Mouse (Mus musculus): ENCODE data around the gene Wwox. TPM values are rescaled to one million over a fixed set of nuclear protein-coding genes. Genes with fewer than 3 reads are reported as not detected.

The Wwox gene
- polyA plus RNA-seq, 1 experiment: 11.6 TPM

DNA sequence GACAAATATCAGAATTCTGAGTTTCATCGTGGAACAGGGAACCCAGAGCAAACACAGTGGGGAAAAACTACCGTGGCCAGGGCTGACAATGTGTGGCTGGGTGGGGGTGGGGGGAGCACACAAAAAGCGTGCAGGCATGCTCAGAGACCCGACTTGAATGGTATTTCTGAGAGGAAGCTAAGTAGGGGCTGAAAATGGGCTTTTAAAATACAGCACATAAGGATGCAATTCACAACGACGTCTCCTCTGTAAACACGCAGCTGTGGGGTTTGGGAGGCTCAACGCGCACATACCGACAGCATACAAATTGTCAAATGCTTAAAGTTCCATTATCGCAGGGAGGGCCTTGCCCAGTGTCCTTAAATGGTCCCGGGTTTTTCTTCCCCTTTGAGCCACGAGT is 783.1 kb downstream of the Wwox start:
- DNase-seq (ENCODE audit: low read depth): no peak

DNA sequence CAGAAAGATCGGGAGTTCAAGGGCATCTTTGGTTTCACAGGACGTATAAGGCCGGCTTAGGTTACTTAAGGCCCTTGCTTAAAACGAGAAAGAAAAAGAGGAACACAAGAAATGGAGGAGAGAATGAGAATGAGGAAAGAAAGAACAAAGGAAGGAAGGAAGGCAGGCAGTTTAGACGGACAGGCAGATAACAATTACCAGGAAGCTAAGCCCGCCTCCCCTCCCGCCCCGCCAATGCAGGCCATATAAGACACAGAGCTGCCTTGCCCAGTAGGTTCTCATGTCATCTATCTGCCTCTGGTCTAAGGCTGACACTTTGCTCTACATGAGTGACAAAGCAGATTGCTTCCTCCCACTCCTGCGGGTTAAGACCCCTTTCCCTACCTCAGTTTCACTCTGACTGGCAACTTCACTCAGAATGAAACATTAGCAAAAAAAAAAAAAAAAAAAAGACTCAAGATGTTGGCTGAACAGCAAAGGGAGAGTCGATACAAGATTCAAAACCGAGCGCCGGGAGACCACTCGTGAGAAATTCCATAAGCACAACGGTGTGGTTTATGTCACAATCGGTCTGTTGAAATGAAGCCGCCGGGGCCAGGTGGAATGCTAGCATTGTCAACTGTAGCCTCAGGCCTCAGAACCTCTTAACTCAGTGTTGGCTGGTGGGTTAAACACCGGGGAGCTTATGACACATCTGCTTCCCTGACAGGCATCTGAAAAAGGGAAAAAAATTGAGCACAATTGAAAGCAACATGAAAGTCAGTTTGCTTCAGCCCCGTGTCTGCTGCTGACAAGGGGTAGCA is 787.5 kb downstream of the Wwox start:
- no peak for DNase-seq (ENCODE audit: low read depth)

DNA sequence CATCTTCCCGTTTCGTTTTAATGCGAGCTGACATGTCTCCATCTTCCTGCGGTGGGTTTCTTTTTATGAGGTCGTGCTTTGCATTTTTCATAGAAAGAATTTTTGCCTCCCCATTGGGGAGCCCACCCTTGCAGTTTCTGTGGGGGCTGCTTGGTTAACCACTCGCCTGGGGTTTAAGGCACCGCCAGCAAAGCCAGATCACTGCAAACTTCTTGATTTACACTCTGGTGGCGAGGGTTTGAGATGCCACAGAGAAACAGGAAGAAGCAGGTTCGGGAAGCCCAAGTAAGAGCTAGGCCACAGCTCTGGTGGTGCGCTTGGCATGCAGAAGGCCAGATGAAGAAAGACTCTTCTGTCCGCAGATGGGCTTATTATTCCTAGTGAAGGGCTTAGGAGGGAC is 789.4 kb downstream of the Wwox start:
- DNase-seq (ENCODE audit: low read depth): no peak

DNA sequence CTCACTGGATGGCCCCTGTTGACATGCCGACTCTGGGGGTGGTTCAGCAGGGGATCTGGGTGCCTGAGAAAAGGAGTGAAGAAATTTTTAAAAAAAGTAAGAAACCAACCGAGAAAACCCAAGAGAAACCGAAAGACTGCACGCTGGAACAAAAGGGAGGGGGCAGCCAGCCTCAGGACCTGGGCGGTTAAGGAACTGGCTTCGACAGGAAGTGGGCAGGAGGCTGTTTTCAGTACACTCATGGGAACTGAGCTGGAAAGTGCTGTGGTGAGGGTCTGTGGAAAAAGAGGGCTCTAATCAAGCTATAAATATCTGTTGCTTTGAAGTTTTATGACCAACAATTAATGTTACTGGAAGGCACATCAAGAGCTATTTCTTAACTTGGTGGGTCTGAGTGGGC is 794.6 kb downstream of the Wwox start:
- no peak for DNase-seq (ENCODE audit: low read depth)

DNA sequence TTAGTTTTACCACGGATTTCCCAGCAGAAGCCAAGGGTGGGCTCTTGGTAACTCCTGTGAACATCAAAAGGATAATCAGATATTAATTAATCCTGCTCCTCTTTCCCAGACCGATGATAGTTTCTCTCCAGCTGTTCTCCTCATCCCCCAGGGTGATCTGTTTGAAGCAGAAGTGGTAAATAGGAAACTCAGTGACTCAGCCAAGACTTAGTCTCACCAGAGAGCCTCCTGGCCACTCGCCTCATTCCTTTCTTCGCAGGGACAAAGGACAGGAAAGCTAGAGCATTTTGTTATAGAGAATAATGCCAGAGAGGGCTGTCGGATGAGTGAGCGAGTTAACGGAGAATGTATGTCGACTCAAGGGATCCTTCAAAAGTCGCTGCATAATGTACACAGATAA is 798.1 kb downstream of the Wwox start:
- no peak for DNase-seq (ENCODE audit: low read depth)

DNA sequence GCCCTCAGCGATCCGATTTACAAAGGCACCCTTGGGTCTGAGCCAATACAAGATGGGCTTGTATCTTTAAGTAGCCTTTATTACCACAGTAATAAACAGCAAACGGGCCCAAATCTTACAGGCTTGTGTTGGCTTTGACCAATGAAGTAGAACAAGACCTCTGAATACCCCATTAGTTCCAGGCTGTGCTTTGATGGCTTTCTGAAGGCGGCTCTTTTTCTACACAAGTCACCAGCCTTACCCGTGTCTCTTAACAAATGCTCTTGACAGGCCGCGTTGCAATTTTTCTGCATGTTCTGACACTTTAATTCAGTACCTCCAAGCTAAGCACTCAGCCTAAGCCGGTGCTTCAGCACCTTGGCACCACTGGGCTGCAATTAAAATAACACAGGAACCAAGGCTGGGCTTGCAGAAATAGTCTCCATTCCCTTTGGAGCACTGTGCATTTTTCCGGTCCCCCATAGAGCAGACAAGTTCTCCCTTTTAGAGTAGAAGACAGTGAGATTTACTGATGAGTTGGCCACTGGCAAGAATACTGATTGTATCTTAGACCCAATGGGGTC is 804.1 kb downstream of the Wwox start:
- DNase-seq (ENCODE audit: low read depth): no peak

DNA sequence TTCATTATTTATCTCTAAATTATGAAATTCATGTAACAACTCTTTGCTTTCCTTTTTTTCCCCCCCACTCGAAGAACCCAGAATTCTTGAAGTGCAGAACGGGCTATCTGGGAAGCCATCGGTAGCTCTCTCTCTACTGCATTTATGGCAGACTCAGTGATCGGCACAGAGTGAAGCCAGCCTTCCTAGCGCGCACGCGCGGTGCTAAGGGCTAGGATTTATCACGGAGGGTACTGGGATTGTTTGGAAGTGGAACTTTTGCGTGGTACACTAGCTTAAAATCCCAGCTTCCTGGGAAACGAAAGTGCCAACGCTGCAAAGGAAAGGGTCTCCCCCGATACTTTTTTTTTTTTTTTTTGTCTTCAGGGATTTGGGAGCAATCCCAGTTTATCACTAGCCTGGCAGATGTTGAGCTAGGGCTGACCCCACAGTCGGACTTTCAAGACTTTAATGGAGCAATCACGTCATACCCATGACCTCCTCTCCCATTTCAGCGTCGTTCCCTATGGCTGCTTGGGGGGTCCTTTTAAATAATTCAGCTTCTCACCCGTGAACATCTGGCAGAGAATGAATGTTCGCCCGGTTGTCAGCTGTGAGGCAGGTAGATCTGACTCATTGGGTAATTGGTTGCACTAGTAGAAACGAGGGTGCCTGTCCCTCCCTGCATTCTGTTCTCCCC is 810.4 kb downstream of the Wwox start:
- no peak for DNase-seq (ENCODE audit: low read depth)

DNA sequence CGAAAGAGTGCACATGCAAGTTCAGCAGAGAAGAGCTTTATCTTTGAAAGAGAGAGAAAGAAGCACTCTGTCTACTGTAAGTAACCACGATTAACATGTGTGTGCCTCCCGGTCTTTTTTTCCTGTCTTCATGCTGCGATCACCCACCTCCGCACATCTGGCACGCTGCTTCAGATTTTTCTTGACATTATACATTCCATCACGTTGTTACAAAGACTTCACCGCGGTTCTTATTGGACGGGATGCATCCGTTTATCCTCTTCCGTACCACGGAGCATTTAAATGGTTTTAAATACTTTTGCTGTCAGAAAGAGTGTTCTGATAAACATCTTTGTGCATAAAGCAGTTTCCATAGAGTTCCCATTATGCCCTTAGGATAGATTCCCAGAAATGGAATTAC is 816.1 kb downstream of the Wwox start:
- DNase-seq (ENCODE audit: low read depth): no peak

DNA sequence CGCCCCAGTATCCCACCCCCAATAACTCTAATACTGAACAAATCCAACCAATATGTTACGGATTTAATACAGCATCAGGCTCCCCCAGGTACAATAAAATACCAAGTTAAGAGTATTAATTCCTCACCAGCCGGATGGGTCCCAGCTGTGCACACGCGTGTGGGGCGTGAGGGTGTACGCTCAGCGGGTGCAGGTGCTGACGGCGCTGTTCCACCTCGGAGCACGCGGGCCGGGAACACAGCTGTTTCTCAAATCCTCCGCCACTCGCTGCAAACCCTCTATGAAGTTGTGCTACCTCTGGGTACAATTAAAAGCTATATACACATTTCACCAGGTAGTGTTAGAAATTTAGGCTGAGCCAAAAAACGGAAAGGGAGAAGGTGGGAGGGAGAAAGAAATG is 818.0 kb downstream of the Wwox start:
- DNase-seq (ENCODE audit: low read depth): no peak

DNA sequence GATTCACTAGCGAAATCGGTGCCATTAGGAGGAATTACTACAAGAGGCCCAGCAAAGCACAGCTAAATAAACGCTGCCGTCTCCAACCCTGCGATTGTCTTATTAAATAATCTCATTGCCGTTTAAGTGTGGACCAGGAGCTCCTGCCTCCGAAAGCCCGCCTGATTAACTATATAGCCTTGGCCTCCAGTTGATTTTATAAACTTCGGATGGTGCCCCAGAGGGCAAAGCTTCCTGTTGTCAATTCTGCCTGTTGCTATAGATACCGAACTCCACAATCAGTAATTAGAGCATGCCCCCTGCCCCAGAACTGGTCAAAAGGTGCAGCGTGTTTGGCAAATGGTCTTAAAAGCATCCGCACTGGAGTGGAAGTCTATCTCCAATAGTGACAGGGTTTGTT is 820.4 kb downstream of the Wwox start:
- no peak for DNase-seq (ENCODE audit: low read depth)

DNA sequence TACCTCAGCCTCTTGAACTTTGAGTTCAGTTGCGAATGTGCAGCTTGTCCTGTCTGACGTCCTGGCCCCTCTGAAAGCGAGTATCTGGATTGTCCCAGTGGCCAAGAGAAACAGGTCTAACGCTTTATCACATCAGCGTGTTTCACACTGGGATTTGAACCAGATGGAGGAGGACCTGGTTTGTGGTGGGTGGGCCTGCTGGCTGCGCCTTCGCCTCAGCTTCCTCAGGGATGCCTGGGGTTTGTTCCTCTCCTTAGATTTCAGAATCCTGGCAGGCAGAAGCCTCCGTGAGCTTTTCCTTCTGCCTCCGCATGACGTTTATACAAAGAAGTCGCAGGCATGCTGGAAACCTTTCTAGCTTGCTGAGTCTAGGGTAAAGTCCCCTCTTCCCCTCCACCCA is 827.7 kb downstream of the Wwox start:
- DNase-seq (ENCODE audit: low read depth): no peak

DNA sequence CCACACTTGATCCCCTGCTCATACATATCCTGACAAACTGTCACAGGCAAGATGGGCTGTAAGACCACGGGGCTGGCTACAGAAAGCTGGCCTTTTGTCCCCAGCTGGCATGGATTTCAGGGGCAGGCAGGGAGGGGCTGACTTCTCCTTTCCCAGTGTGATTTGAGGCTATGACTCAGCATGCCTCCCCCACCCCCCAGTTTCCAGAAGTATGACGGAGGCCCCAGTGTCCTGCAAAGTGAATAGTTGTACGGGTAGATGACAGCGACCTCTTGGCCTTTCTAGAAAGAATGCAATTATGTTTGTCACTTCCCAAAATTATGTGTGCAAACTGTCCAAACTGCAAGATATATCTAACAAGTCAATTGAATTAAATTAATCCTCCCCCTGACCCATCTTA is 830.1 kb downstream of the Wwox start:
- no peak for DNase-seq (ENCODE audit: low read depth)

DNA sequence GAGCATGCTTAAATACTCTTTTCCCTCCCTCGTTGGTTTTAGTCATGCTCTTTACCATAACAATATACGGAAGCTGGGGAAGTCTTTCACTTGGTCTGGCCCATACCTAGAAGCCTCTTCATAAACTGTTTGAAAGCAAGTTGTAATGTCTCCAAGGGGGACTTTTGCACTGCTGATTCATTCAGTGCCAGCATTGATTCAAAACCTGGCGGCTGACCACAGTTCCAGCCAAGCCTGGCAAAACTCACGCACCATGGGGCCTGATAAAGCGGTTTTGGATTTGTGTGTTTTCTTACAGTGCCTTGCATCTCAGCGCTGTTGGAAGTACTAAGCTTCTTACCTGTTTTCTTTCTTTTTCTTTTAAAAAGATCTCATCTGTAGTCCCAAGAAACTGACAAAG is 834.5 kb downstream of the Wwox start:
- DNase-seq (ENCODE audit: low read depth): no peak

DNA sequence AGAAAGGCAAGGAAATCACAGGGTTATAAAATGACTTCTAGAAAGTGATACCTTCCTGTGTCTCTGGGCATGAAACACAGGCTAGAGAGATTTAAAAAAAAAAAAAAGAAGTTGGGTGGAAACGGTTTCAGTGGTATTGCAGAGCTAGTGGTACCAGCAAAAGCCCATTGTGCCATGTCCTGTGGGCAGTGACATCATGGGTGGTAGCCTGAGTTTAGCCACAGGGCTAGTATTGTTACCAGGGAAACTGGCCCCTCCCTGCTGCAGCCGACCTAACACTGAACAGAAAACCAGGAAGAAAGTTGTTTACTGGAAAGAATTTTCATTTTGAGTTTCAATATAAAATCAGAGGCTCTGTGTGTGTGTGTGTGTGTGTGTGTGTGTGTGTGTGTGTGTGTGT is 836.8 kb downstream of the Wwox start:
- no peak for DNase-seq (ENCODE audit: low read depth)

DNA sequence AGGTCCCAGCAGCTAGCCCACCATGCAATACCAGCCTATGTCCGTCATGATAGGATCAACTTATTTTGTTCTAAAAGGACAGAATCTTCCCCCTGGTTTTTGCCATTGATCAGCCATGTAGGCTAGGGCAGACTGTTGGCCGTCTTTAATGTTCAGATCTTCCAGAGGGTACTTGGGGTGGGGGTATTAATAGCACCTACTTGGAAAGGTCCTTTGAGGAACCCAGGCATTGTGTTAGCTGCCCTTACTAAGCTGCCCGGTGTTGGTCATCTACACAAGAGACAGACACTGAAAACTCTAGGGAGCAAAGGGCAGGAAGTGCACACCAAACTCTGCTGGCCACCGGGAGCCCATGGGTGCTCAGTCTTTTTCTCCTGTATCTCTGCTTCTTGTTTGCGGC is 838.8 kb downstream of the Wwox start:
- DNase-seq (ENCODE audit: low read depth): no peak

DNA sequence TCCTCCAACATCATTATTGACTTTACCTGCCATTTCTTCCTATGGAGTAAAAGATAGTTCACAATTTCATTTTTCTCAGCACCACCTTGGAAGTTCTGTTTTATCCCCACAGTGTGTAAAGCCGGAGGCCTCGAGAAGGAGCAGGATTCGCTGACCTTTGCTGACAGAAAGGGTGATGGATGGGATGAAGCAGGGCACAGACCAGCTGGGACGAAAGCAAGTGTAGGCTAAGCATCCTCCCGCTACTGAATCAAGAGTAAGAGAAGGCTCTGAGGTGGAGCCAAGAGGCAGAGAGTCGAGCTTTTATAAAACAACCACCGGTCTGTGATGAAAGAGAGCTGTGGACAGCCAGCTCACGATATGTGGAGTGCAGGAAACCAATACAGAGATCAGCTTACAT is 850.8 kb downstream of the Wwox start:
- DNase-seq (ENCODE audit: low read depth): no peak

DNA sequence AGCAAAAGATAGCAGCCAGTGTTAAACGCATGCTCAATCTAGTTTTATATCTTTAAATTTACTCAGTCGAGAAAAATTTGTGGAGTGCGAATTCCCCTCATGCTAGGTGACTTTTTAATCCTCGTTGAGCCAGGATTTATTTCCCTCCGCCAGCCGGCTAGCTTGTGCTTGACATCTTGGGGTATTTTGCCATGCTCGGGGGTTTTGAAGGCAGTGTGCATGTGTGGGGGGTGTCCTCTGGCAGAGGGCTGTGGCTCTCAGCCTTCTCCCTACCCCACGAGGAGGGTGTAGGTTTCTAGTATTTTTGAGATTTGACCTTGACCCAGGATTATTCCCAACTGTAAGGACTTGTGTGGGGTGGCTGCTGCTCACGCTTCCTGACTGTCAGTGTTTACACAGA is 857.3 kb downstream of the Wwox start:
- no peak for DNase-seq (ENCODE audit: low read depth)

DNA sequence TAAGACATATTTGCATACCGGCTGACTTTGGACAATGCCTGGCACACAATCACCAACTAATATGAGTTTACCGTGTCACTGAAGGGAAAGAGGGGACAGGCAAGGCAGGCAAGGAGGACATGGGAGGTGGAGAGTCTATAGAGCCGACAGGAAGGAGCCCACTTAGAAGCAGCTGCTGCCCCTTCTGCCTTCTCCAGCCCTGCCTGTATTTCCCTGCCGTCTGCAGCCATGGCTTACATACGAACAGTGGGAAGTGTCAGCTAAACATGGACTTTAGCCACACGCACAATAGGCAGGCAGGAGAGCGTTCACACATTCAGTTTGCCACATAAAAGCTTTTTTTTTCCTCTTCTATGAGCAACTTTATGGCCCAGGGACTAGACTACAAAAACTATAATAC is 863.0 kb downstream of the Wwox start:
- DNase-seq (ENCODE audit: low read depth): no peak

DNA sequence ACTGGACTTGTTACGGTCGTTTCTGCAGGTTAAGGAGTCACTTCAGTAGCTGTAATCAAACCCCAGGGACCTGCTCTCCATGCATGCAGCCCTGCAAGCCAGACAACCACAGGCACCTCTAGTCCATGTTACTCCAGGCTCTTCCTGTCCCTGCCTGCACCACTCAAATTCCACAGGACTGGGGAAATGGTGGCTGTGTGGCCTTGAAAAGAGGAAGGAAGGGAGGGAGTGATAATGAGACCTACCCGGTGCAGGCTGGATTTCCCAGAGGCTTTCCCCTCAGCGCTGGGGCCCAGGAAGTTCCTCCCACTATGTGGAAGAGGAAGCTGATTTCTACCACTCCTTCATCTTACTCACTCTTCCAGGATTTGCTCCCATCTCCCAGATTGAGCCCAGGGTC is 868.0 kb downstream of the Wwox start:
- no peak for DNase-seq (ENCODE audit: low read depth)

DNA sequence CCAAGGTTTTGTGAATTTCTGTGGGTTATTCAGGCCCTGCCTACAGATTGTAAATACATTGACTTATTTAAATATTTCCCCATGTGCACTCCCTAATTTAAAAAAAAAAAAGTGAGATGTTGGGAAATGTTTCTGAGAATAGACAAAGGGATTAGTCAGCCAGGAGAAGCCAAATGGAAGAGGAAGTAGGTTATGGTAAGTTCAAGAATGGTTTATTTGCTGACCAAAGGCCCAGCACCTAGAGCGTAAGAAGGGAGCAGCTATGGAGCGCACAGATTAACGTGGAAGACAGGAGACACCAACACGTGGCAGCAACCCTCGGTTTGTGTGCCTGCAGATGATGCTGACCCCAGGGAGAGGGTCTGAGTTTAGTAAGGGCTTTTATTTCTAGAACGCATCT is 871.5 kb downstream of the Wwox start:
- DNase-seq (ENCODE audit: low read depth): no peak

DNA sequence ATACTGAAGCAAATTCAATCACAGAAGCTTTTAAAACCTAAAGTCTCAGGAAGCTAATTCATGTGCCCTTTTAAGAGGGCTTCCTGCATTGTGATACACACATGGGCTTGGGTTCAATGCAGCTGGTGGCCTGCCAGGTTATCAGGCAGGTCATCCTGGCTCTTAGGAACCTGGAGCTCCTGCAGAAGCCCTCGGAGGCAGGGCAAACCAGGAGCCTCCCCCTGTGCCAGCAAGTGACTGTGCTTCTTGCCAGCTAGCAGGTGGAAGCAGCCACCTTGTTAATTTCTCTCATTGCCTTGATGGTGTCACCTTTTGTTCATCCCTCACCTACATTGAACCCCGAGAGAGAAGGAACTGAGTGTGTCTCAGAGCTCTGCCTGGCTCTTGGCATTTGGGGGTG is 872.9 kb downstream of the Wwox start:
- no peak for DNase-seq (ENCODE audit: low read depth)

DNA sequence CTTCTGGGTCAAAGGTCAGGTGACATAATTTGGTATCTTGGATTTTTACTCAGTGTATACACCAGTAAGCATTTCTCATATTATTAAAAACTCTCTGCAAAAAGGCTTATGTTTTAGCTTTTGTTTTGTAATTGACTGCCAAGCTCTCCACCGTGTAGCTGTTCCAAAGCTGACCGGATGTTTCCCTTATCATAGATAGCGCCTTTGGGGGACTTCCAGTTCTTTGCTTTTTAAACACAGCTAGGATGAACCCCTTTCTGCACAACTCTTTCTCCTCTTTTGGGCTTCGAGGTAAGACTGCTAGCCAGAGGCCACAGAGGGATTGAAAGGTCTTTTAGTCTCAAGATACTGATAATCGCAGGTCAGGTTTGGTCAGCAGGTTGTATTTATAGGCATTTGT is 883.0 kb downstream of the Wwox start:
- DNase-seq (ENCODE audit: low read depth): no peak

DNA sequence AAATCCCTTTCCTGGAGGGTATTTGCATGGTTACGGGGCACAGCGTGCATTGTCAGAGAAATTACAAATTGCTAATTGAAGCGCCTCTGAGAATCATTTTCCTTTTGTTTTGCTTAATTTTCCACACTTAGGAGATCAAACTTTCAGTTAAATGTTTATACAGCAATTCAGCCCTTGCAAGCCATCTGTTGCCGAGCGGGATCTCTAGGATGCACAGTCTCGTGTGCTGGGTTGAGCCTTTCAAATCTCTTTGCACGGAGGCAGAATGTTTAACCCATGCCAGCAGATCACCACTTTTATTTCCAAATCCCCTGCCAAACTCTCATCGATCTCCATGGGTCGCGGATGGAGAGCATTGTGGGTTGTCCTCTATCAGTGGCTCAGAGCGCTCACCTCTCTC is 891.2 kb downstream of the Wwox start:
- no peak for DNase-seq (ENCODE audit: low read depth)

All from gonadal fat pad, adult 2 months (tissue).